Mouse (Mus musculus) kidney, embryonic 15.5 days (tissue): ENCODE results near the gene Amph. TPM values are rescaled to one million over a fixed set of nuclear protein-coding genes. Genes with fewer than 3 reads are reported as not detected.

ENCODE experiments used
- polyA plus RNA-seq: library from polyadenylated mRNA; unstranded; fragments of >200 nt; fragmentation: Nextera tagmentation; extraction: Ambion mirVana; gene quantifications from 2 replicates; pipeline ENCODE4 v1.2.1, GENCODE M21; 2015

Amph gene
- polyA plus RNA-seq, 1 experiment from 2014 or later = 10.9 TPM

Other genes starting within 250 kb of the Amph start
- gene Vps41, start 230.9 kb upstream of the Amph start, polyA plus RNA-seq = 59.0 and 61.1 TPM in 2 replicates